Mouse (Mus musculus) small intestine, adult 2 months (tissue): ENCODE results near the gene Prdm15. TPM values are rescaled to one million over a fixed set of nuclear protein-coding genes. Genes with fewer than 3 reads are reported as not detected.

Experiments used
- H3K27ac ChIP-seq: fragments of 200-500 bp; 2 replicates; pipeline ENCODE4 v1.5.1; 2012; ENCODE audit warnings: low read depth, low read length, control low read depth, inconsistent platforms; ENCODE audit not compliant: insufficient read depth
- H3K27me3 ChIP-seq: fragments of 200-500 bp; 2 replicates; pipeline ENCODE4 v1.6.1; 2012; ENCODE audit warnings: mild to moderate bottlenecking, moderate library complexity, low read length, inconsistent platforms; ENCODE audit not compliant: control insufficient read depth, insufficient read depth
- H3K36me3 ChIP-seq: fragments of 200-500 bp; 2 replicates; pipeline ENCODE4 v1.6.1; 2012; ENCODE audit warnings: mild to moderate bottlenecking, low read length, control low read depth, inconsistent platforms; ENCODE audit not compliant: control insufficient read depth, insufficient read depth
- H3K4me1 ChIP-seq: fragments of 200-500 bp; 2 replicates; pipeline ENCODE4 v1.6.1; 2012; ENCODE audit warnings: low read length, inconsistent platforms, mixed read lengths; ENCODE audit not compliant: control insufficient read depth, insufficient read depth, insufficient read length
- H3K4me3 ChIP-seq: fragments of 200-500 bp; 2 replicates; pipeline ENCODE4 v1.5.1; 2012; ENCODE audit warnings: low read depth, mild to moderate bottlenecking, control low read depth, inconsistent platforms, low read length, moderate library complexity
- CTCF ChIP-seq: fragments of 200-500 bp; IDR thresholded peaks from 2 replicates; pipeline ENCODE4 v1.5.1; 2012; ENCODE audit warnings: low read depth, mild to moderate bottlenecking, control low read depth, inconsistent platforms, low read length, moderate library complexity, mixed read lengths; ENCODE audit not compliant: insufficient replicate concordance, insufficient read length; ENCODE audit errors: extremely low read depth
- POLR2A ChIP-seq: fragments of 200-500 bp; IDR thresholded peaks from 2 replicates; pipeline ENCODE4 v1.6.1; 2012; ENCODE audit warnings: low read depth, mild to moderate bottlenecking, control low read depth, inconsistent platforms, low read length, moderate library complexity
- WGBS: fragments of 180-500 bp; shearing (Covaris S2); methylation state at CpG from one replicate; pipeline ENCODE4 v1.1.7; 2018; 5-methylcytosine and 5-hydroxymethylcytosine counted together
- polyA plus RNA-seq: library from polyadenylated mRNA; depleted of rRNA; stranded (reverse); fragments of >200 nt; gene quantifications from 2 replicates; pipeline ENCODE4 v1.2.3, GENCODE M21; 2012; rRNA removed

Gene Prdm15
- polyA plus RNA-seq, 1 experiment = 8.5 TPM

- peaks cover 35% of the 10 kb centered on the region for H3K36me3 ChIP-seq
- H3K27ac ChIP-seq = peak overlapping the region; percentile 76
- H3K4me1 ChIP-seq = peaks cover 38% of the 10 kb centered on the region
- H3K4me3 ChIP-seq = no peak overlapping the region
- 9% methylated on average over 8 of the region's 8 CpGs for WGBS
- H3K27me3 ChIP-seq = no peaks in the 10 kb centered on the region
- no peak for TF ChIP-seq POLR2A
- no peak for TF ChIP-seq CTCF
Observed at GRCm38 (mm10) chr16:97751884-97752283, 99.8 kb downstream of the Prdm15 start.

- Histone ChIP-seq H3K4me1 (peaks cover 26% of the 10 kb centered on the region; the same call in 1 of the 2 replicates), H3K27ac (no peak overlapping the region), H3K27me3 (no peaks in the 10 kb centered on the region), H3K36me3 (peaks cover 51% of the 10 kb centered on the region), H3K4me3 (no peak overlapping the region)
- 69% methylated on average over 6 of the region's 6 CpGs for WGBS
- TF ChIP-seq POLR2A (no peak), CTCF (no peak)
Observed at GRCm38 (mm10) chr16:97748421-97748820, 103.2 kb downstream of the Prdm15 start.

Other genes with a start within 250 kb of the Prdm15 start
- gene Tmprss2, start 240.7 kb downstream of the Prdm15 start, polyA plus RNA-seq = 39.8 and 71.1 TPM in 2 replicates
- 12.5 and 12.6 TPM in 2 replicates for gene Ripk4, start 88.1 kb downstream of the Prdm15 start, polyA plus RNA-seq
- 5.1 and 7.9 TPM in 2 replicates for gene C2cd2, start 110.7 kb upstream of the Prdm15 start, polyA plus RNA-seq
- 7.8 and 10.0 TPM in 2 replicates for gene Zbtb21, start 110.8 kb upstream of the Prdm15 start, polyA plus RNA-seq
- 1.6 and 2.3 TPM in 2 replicates for gene B230307C23Rik, start 145.5 kb upstream of the Prdm15 start, polyA plus RNA-seq
- gene A630089N07Rik, start 230.6 kb upstream of the Prdm15 start, polyA plus RNA-seq = 0.08 TPM in 1 of 2 replicates, not detected in the other